17 mouse cellular contexts compared by ENCODE assay signal in the genomic region with DNA sequence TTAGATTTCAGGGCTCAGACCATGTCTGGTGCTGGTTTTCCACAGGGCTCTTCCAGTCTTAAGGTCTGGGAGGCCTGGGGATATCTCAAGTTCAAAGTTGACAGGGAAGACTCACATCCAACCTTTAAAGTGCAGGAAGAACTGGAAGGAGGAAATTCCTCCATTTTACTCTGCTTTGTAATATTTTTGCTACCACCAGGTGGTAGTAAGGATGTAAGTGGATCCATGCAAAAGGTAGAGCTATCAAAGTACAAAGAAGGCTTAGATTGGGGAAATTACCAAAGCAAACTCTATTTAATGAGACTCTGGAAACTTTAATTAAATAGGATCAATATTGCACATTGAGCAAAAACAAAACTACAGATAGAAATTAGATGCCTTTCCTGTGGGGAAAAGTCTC.
A peak's percentile ranks its signal among the peaks of the same experiment; 100 is the strongest.
DNase-seq lines count a peak whose midpoint lies in the region; ATAC-seq and TF ChIP-seq lines count a peak whose summit lies in the region.
"Had no signal": no experiment of that assay in that cellular context is flagged by ENCODE, and none has a peak within 500 bp of the region (broad histone marks: within the 10 kb centered on the region; RNA-seq: fewer than 3 reads in every experiment).

No protein-coding gene starts in this region.

- ATAC-seq in embryonic facial prominence, embryonic 11.5 days (replicated peaks; ENCODE audit: insufficient number of reproducible peaks, low FRiP score, low TSS enrichment, low read depth), result no peak
- no peak for ATAC-seq in midbrain, embryonic 14.5 days (ENCODE audit: low FRiP score, low TSS enrichment)
- no peak for ATAC-seq in midbrain, embryonic 11.5 days (ENCODE audit: low FRiP score)

- H3K27ac ChIP-seq in embryonic facial prominence, embryonic 11.5 days (replicated peaks; ENCODE audit: low read depth, low read length), result no peak overlapping the region
- no peak overlapping the region for H3K27ac ChIP-seq in embryonic facial prominence, embryonic 10.5 days (replicated peaks)
- H3K27ac ChIP-seq in midbrain, embryonic 14.5 days (replicated peaks; ENCODE audit: low read depth, low read length), result no peak overlapping the region
- no peak overlapping the region for H3K27ac ChIP-seq in midbrain, embryonic 11.5 days (ENCODE audit: low read depth, low read length)
- no peak overlapping the region for H3K27ac ChIP-seq in thymus, adult 2 months (ENCODE audit: control insufficient read depth, insufficient read depth, low read length)
- H3K27ac ChIP-seq: heart, embryonic 10.5 days; hindbrain, embryonic 13.5 days; limb, embryonic 10.5 days; liver, embryonic 14.5 days had no signal

- no peak overlapping the region for H3K4me3 ChIP-seq in embryonic facial prominence, embryonic 11.5 days (ENCODE audit: low read depth, low read length)
- H3K4me3 ChIP-seq in embryonic facial prominence, embryonic 10.5 days, result no peak overlapping the region
- no peak overlapping the region for H3K4me3 ChIP-seq in midbrain, embryonic 14.5 days (replicated peaks; ENCODE audit: low read depth, low read length)
- H3K4me3 ChIP-seq in midbrain, embryonic 11.5 days (ENCODE audit: low read depth, low read length), result no peak overlapping the region
- H3K4me3 ChIP-seq in thymus, adult 2 months (ENCODE audit: control insufficient read depth, insufficient read depth, low read length), result no peak overlapping the region
- H3K4me3 ChIP-seq: heart, embryonic 10.5 days; hindbrain, embryonic 13.5 days; limb, embryonic 10.5 days had no signal

- H3K36me3 ChIP-seq in embryonic facial prominence, embryonic 11.5 days (replicated peaks; ENCODE audit: control insufficient read depth, insufficient read depth, low read depth, low read length), result no peaks in the 10 kb centered on the region
- no peaks in the 10 kb centered on the region for H3K36me3 ChIP-seq in embryonic facial prominence, embryonic 10.5 days (replicated peaks)
- H3K36me3 ChIP-seq in midbrain, embryonic 14.5 days (ENCODE audit: control insufficient read depth, insufficient read depth, low read length), result no peaks in the 10 kb centered on the region
- H3K36me3 ChIP-seq in midbrain, embryonic 11.5 days (ENCODE audit: control insufficient read depth, insufficient read depth, low read length), result no peaks in the 10 kb centered on the region
- no peaks in the 10 kb centered on the region for H3K36me3 ChIP-seq in thymus, adult 2 months (ENCODE audit: control insufficient read depth, insufficient read depth, low read length)
- H3K36me3 ChIP-seq: heart, embryonic 10.5 days; hindbrain, embryonic 13.5 days; limb, embryonic 10.5 days had no signal

- no peaks in the 10 kb centered on the region for H3K9me3 ChIP-seq in embryonic facial prominence, embryonic 11.5 days (replicated peaks; ENCODE audit: control insufficient read depth, low read length)
- no peaks in the 10 kb centered on the region for H3K9me3 ChIP-seq in embryonic facial prominence, embryonic 10.5 days
- H3K9me3 ChIP-seq in midbrain, embryonic 14.5 days (ENCODE audit: control insufficient read depth, low read length), result no peaks in the 10 kb centered on the region
- H3K9me3 ChIP-seq in midbrain, embryonic 11.5 days (ENCODE audit: control insufficient read depth, low read length), result no peaks in the 10 kb centered on the region
- H3K9me3 ChIP-seq: heart, embryonic 10.5 days; hindbrain, embryonic 13.5 days; limb, embryonic 10.5 days had no signal

- no peak overlapping the region for H3K9ac ChIP-seq in embryonic facial prominence, embryonic 11.5 days (replicated peaks; ENCODE audit: low read length)
- no peak overlapping the region for H3K9ac ChIP-seq in midbrain, embryonic 14.5 days (replicated peaks; ENCODE audit: low read length)
- H3K9ac ChIP-seq in midbrain, embryonic 11.5 days (ENCODE audit: low read length), result no peak overlapping the region
- H3K9ac ChIP-seq: hindbrain, embryonic 13.5 days; liver, embryonic 14.5 days had no signal

- TF ChIP-seq POLR2A in thymus, adult 2 months (IDR thresholded peaks at IDR 0.05; ENCODE audit: control insufficient read depth, extremely low read depth, insufficient read depth, low read length, poor library complexity), result no peak

- H3K27me3 ChIP-seq in embryonic facial prominence, embryonic 11.5 days (ENCODE audit: control insufficient read depth, insufficient read depth, low read length), result no peaks in the 10 kb centered on the region
- no peaks in the 10 kb centered on the region for H3K27me3 ChIP-seq in embryonic facial prominence, embryonic 10.5 days (replicated peaks; ENCODE audit: low read depth, poor library complexity, severe bottlenecking)
- H3K27me3 ChIP-seq in midbrain, embryonic 14.5 days (ENCODE audit: control insufficient read depth, insufficient read depth, low read length), result no peaks in the 10 kb centered on the region
- H3K27me3 ChIP-seq in midbrain, embryonic 11.5 days (ENCODE audit: control insufficient read depth, insufficient read depth, low read length), result no peaks in the 10 kb centered on the region
- no peaks in the 10 kb centered on the region for H3K27me3 ChIP-seq in thymus, adult 2 months (ENCODE audit: control insufficient read depth, insufficient read depth, low read length)
- H3K27me3 ChIP-seq: hindbrain, embryonic 13.5 days had no signal

- no peak overlapping the region for H3K4me2 ChIP-seq in embryonic facial prominence, embryonic 11.5 days (ENCODE audit: low read depth, low read length)
- H3K4me2 ChIP-seq in midbrain, embryonic 14.5 days (ENCODE audit: low read length), result no peak overlapping the region
- no peak overlapping the region for H3K4me2 ChIP-seq in midbrain, embryonic 11.5 days
- H3K4me2 ChIP-seq: hindbrain, embryonic 13.5 days had no signal

- no peak for TF ChIP-seq CTCF in thymus, adult 2 months (IDR thresholded peaks at IDR 0.05; ENCODE audit: borderline replicate concordance, control insufficient read depth, extremely low read depth, insufficient read depth, low read length, poor library complexity)

- no peaks in the 10 kb centered on the region for H3K4me1 ChIP-seq in embryonic facial prominence, embryonic 11.5 days (ENCODE audit: control insufficient read depth, insufficient read depth, low read length)
- no peaks in the 10 kb centered on the region for H3K4me1 ChIP-seq in embryonic facial prominence, embryonic 10.5 days
- no peaks in the 10 kb centered on the region for H3K4me1 ChIP-seq in midbrain, embryonic 14.5 days (ENCODE audit: control insufficient read depth, insufficient read depth, low read length)
- no peaks in the 10 kb centered on the region for H3K4me1 ChIP-seq in midbrain, embryonic 11.5 days (ENCODE audit: control insufficient read depth, insufficient read depth, low read length)
- no peaks in the 10 kb centered on the region for H3K4me1 ChIP-seq in thymus, adult 2 months (replicated peaks; ENCODE audit: control insufficient read depth, insufficient read depth, low read length)
- H3K4me1 ChIP-seq: heart, embryonic 10.5 days; hindbrain, embryonic 13.5 days; limb, embryonic 10.5 days had no signal

- DNase-seq in embryonic facial prominence, embryonic 11.5 days (ENCODE audit: low spot score), result peak; percentile 12
- no peak for DNase-seq in embryonic facial prominence, embryonic 10.5 days (ENCODE audit: low spot score)
- DNase-seq in kidney, adult 9 months, result peak; percentile 24
- DNase-seq in kidney, adult 11 months, result no peak
- peak; percentile 32 for DNase-seq in midbrain, embryonic 14.5 days
- no peak for DNase-seq in midbrain, embryonic 11.5 days (ENCODE audit: low spot score, missing footprints)
- DNase-seq in thymus, adult 2 months, result no peak
- DNase-seq: cerebellum, postnatal 14 days; gastrocnemius, postnatal 25 days; heart, postnatal 10 days; kidney, adult 18-20 months; right cerebral cortex, postnatal 14 days; thymus, postnatal 36 days had no signal

Comparison
In these comparisons a context has a peak if more than half of its experiments do, and no peak if none do; other contexts are left out.
1. DNase-seq: peak in embryonic facial prominence, embryonic 11.5 days (single experiment), kidney, adult 9 months (single experiment) and midbrain, embryonic 14.5 days (single experiment); none in embryonic facial prominence, embryonic 10.5 days (single experiment), kidney, adult 11 months (single experiment), midbrain, embryonic 11.5 days (single experiment) and thymus, adult 2 months (single experiment).